Mouse (Mus musculus): ENCODE measurements around the gene Cacna2d3.

- no peak for TF ChIP-seq POLR2A (IDR thresholded peaks at IDR 0.05; ENCODE audit: control insufficient read depth in 1 of 2, insufficient read depth in 1 of 2, low read depth in 1 of 2, low read length in 2 of 2, poor library complexity in 1 of 2)
- TF ChIP-seq EP300 (IDR thresholded peaks at IDR 0.05; ENCODE audit: low read depth in 1 of 2, low read length in 2 of 2) = no peak
- no peak for TF ChIP-seq ETS1 (IDR thresholded peaks at IDR 0.05; ENCODE audit: low read depth, low read length)
- TF ChIP-seq ZC3H11A (IDR thresholded peaks at IDR 0.05; ENCODE audit: low read depth, low read length) = no peak
- TF ChIP-seq CTCF (IDR thresholded peaks at IDR 0.05 in 2 of 3, conservative IDR thresholded peaks at IDR 0.05 in 1 of 3; ENCODE audit: control insufficient read depth in 1 of 3, insufficient read depth in 1 of 3, low read depth in 2 of 3, low read length in 3 of 3, poor library complexity in 1 of 3, severe bottlenecking in 1 of 3) = no peak
- TF ChIP-seq GABPA (IDR thresholded peaks at IDR 0.05; ENCODE audit: low read depth, low read length) = no peak
Measured at GRCm38 (mm10) chr14:29179397-29179888, 542.2 kb downstream of the Cacna2d3 start.

All from MEL (cell line).